Mouse (Mus musculus) CH12.LX (cell line): ENCODE data around the gene Cspg4. TPM values are rescaled to one million over a fixed set of nuclear protein-coding genes. Genes with fewer than 3 reads are reported as not detected.

ENCODE experiments used
- DNase-seq: peaks from one replicate; pipeline ENCODE4 v3.0.0-alpha.2; 2013; ENCODE audit errors: extremely low read depth
- H3K27ac ChIP-seq: 2 replicates; pipeline ENCODE4 v1.5.1; 2012; ENCODE audit warnings: low read depth, mild to moderate bottlenecking, control low read depth, moderate library complexity; ENCODE audit not compliant: insufficient read depth
- H3K27me3 ChIP-seq: replicated peaks from 2 replicates; pipeline ENCODE3; 2012; ENCODE audit warnings: inconsistent platforms
- H3K36me3 ChIP-seq, 2 experiments: replicated peaks in 1 of 2; 2 replicates each; pipeline versions ENCODE3 to v1.6.1; 2012; ENCODE audit warnings: inconsistent platforms in 1 of 2, low read length in 1 of 2, mild to moderate bottlenecking in 1 of 2, mixed read lengths in 1 of 2, moderate library complexity in 1 of 2; ENCODE audit not compliant: control insufficient read depth in 1 of 2, insufficient read depth in 1 of 2
- H3K4me1 ChIP-seq, 2 experiments: 2 replicates each; pipeline ENCODE4 v1.6.1; 2012; ENCODE audit warnings: inconsistent platforms in 1 of 2, moderate library complexity in 1 of 2; ENCODE audit not compliant: insufficient read depth in 2 of 2, control insufficient read depth in 1 of 2
- H3K4me2 ChIP-seq: 2 replicates; pipeline ENCODE4 v1.6.1; 2012; ENCODE audit warnings: low read depth, mild to moderate bottlenecking, control low read depth; ENCODE audit not compliant: poor library complexity, insufficient read depth, severe bottlenecking
- H3K4me3 ChIP-seq, 3 experiments: fragments of 150-350 bp in 1 of 3; sonication (generic) in 1 of 3; replicated peaks in 1 of 3; 2 replicates each; pipeline versions ENCODE3 to v1.5.1; 2011 to 2012; ENCODE audit warnings: low read depth in 2 of 3, low read length in 2 of 3, mild to moderate bottlenecking in 2 of 3, moderate library complexity in 2 of 3, control low read depth in 1 of 3, improper control_type of control experiment in 1 of 3, inconsistent platforms in 1 of 3, mixed read lengths in 1 of 3; ENCODE audit not compliant: poor library complexity in 1 of 3
- H3K79me2 ChIP-seq: replicated peaks from 2 replicates; pipeline ENCODE4 v1.6.1; 2012; ENCODE audit warnings: mild to moderate bottlenecking, moderate library complexity; ENCODE audit not compliant: control insufficient read depth, poor library complexity, insufficient read depth, severe bottlenecking; ENCODE audit errors: extremely low read depth
- H3K9ac ChIP-seq: 2 replicates; pipeline ENCODE4 v1.6.1; 2012; ENCODE audit warnings: low read depth, mild to moderate bottlenecking, control low read depth, moderate library complexity; ENCODE audit not compliant: insufficient read depth
- H3K9me3 ChIP-seq: replicated peaks from 2 replicates; pipeline ENCODE3; 2012; ENCODE audit warnings: low read length, inconsistent platforms, mixed read lengths
- CTCF ChIP-seq, 2 experiments: IDR thresholded peaks in 1 of 2; conservative IDR thresholded peaks in 1 of 2; 2 replicates each; pipeline ENCODE4 v1.5.1; 2011 to 2012; ENCODE audit warnings: low read depth in 2 of 2, low read length in 2 of 2, improper control_type of control experiment in 1 of 2, inconsistent platforms in 1 of 2, mild to moderate bottlenecking in 1 of 2, moderate library complexity in 1 of 2
- E2F4 ChIP-seq: IDR thresholded peaks from 2 replicates; pipeline ENCODE4 v1.6.1; 2011; ENCODE audit warnings: low read depth, low read length, improper control_type of control experiment; ENCODE audit not compliant: insufficient replicate concordance
- ELF1 ChIP-seq: IDR thresholded peaks from 2 replicates; pipeline ENCODE4 v1.6.1; 2014; ENCODE audit warnings: low read depth, mild to moderate bottlenecking, inconsistent platforms, low read length, improper control_type of control experiment
- EP300 ChIP-seq: IDR thresholded peaks from 2 replicates; pipeline ENCODE4 v1.6.1; 2011; ENCODE audit warnings: low read length, improper control_type of control experiment
- HCFC1 ChIP-seq: IDR thresholded peaks from 2 replicates; pipeline ENCODE4 v1.6.1; 2012; ENCODE audit warnings: low read depth, mild to moderate bottlenecking, inconsistent platforms, low read length, improper control_type of control experiment
- MEF2A ChIP-seq: IDR thresholded peaks from 2 replicates; pipeline ENCODE4 v1.6.1; 2014; ENCODE audit warnings: low read depth, mild to moderate bottlenecking, inconsistent platforms, low read length, improper control_type of control experiment, borderline replicate concordance
- MXI1 ChIP-seq: IDR thresholded peaks from 2 replicates; pipeline ENCODE4 v1.6.1; 2011; ENCODE audit warnings: mild to moderate bottlenecking, low read depth, low read length, improper control_type of control experiment
- MYC ChIP-seq: IDR thresholded peaks from 2 replicates; pipeline ENCODE4 v1.6.1; 2011; ENCODE audit warnings: low read depth, mild to moderate bottlenecking, improper control_type of control experiment, low read length
- POLR2A ChIP-seq: IDR thresholded peaks from 2 replicates; pipeline ENCODE4 v1.6.1; 2011; ENCODE audit warnings: low read depth, mild to moderate bottlenecking, improper control_type of control experiment, low read length
- RAD21 ChIP-seq: IDR thresholded peaks from 2 replicates; pipeline ENCODE4 v1.6.1; 2011; ENCODE audit warnings: low read depth, mild to moderate bottlenecking, low read length, improper control_type of control experiment, moderate library complexity
- RCOR1 ChIP-seq: conservative IDR thresholded peaks from 2 replicates; pipeline ENCODE4 v1.6.1; 2012; ENCODE audit warnings: low read depth, mild to moderate bottlenecking, inconsistent platforms, low read length, improper control_type of control experiment
- SIN3A ChIP-seq: IDR thresholded peaks from 2 replicates; pipeline ENCODE4 v1.6.1; 2012; ENCODE audit warnings: low read length, improper control_type of control experiment, inconsistent platforms
- TBP ChIP-seq: conservative IDR thresholded peaks from 2 replicates; pipeline ENCODE4 v1.6.1; 2011; ENCODE audit warnings: low read depth, low read length, improper control_type of control experiment
- TCF12 ChIP-seq: IDR thresholded peaks from 2 replicates; pipeline ENCODE4 v1.6.1; 2014; ENCODE audit warnings: low read depth, mild to moderate bottlenecking, inconsistent platforms, low read length, improper control_type of control experiment
- UBTF ChIP-seq: IDR thresholded peaks from 2 replicates; pipeline ENCODE4 v1.6.1; 2012; ENCODE audit warnings: low read depth, mild to moderate bottlenecking, inconsistent platforms, low read length, improper control_type of control experiment, moderate library complexity
- ZC3H11A ChIP-seq: IDR thresholded peaks from 2 replicates; pipeline ENCODE4 v1.6.1; 2012; ENCODE audit warnings: low read depth, mild to moderate bottlenecking, inconsistent platforms, low read length, improper control_type of control experiment
- ZMIZ1 ChIP-seq: IDR thresholded peaks from 2 replicates; pipeline ENCODE4 v1.6.1; 2012; ENCODE audit warnings: low read depth, mild to moderate bottlenecking, inconsistent platforms, low read length, improper control_type of control experiment
- dilution Hi-C: fragments of 300-500 bp; cut with MboI; formaldehyde crosslinking; loops from 2 replicates; pipeline ENCODE4 v1.14.3; 2020; ENCODE audit warnings: low sequenced_read_pairs; ENCODE audit not compliant: extremely low pct_unique_long_range_greater_than_20kb, extremely low pct_ligation_motif_present
- in situ Hi-C: fragments of 300-500 bp; cut with MboI; formaldehyde crosslinking; loops from 3 replicates; pipeline ENCODE4 v1.14.3; 2019; ENCODE audit warnings: low sequenced_read_pairs, low pct_ligation_motif_present, low pct_unique_long_range_greater_than_20kb, mixed read lengths
- polyA plus RNA-seq: library from polyadenylated mRNA; unstranded; fragments of >175 nt; gene quantifications from 2 replicates; pipeline ENCODE4 v1.2.1, GENCODE M21; 2012; ENCODE audit warnings: low read depth; ENCODE audit not compliant: insufficient read length
- total RNA-seq, 2 experiments: library from RNA; depleted of rRNA; stranded (reverse); fragments of 300-350 nt in 1 of 2; fragments of >200 nt in 1 of 2; gene quantifications; 2 replicates each; pipeline ENCODE4 v1.2.3; 2012 to 2014

The Cspg4 gene
- total and polyA plus RNA-seq, 3 experiments = 0.06 to 0.08 TPM; not detected in 1

GRCm38 (mm10) chr9:56873097-56873496, 8.3 kb downstream of the Cspg4 start:
- H3K9me3 ChIP-seq = no peaks in the 10 kb centered on the region
- no peak for TF ChIP-seq RCOR1
- no peak for TF ChIP-seq MYC
- TF ChIP-seq E2F4 = no peak
- no peak for TF ChIP-seq MEF2A
- TF ChIP-seq ELF1 = no peak
- no peak for TF ChIP-seq UBTF
- no peak for TF ChIP-seq EP300
- no peak for TF ChIP-seq CTCF (conservative IDR thresholded peaks at IDR 0.05 in 1 of 2, IDR thresholded peaks at IDR 0.05 in 1 of 2; ENCODE audit: low read depth in 2 of 2, low read length in 2 of 2)
- no peak for TF ChIP-seq ZC3H11A
- no peak for TF ChIP-seq SIN3A
- TF ChIP-seq POLR2A = no peak
- TF ChIP-seq RAD21 = no peak
- no peak for TF ChIP-seq MXI1
- no peak for TF ChIP-seq ZMIZ1
- no peak for TF ChIP-seq TBP
- no peak for TF ChIP-seq HCFC1
- no peak overlapping the region for H3K4me2 ChIP-seq
- dilution Hi-C loops (no loop called here), in situ Hi-C loops (no loop called here)
- H3K9ac ChIP-seq = no peak overlapping the region
- no peak overlapping the region for H3K4me3 ChIP-seq
- peaks cover 84% of the 10 kb centered on the region for H3K27me3 ChIP-seq
- peaks cover 7 to 13% of the 10 kb centered on the region in 2 experiments for H3K4me1 ChIP-seq
- DNase-seq = no peak
- no peaks in the 10 kb centered on the region for H3K36me3 ChIP-seq
- H3K27ac ChIP-seq = no peak overlapping the region
- no peaks in the 10 kb centered on the region for H3K79me2 ChIP-seq

- dilution Hi-C loops = no loop called here
- Histone ChIP-seq H3K27ac (no peak overlapping the region), H3K4me2 (no peak overlapping the region), H3K4me3 (no peak overlapping the region), H3K27me3 (peaks cover 78% of the 10 kb centered on the region), H3K9me3 (no peaks in the 10 kb centered on the region), H3K9ac (no peak overlapping the region)
- in situ Hi-C loops = no loop called here
- no peak for DNase-seq
- TF ChIP-seq POLR2A (no peak), MYC (no peak), TCF12 (no peak), MEF2A (no peak)
- TF ChIP-seq, all 38 proteins: peak for 0
- Histone ChIP-seq H3K4me1 (peaks cover 5 to 8% of the 10 kb centered on the region in 2 experiments; a peak in 3 of 4 replicates), H3K36me3 (no peaks in the 10 kb centered on the region), H3K79me2 (no peaks in the 10 kb centered on the region)
Observed at GRCm38 (mm10) chr9:56876784-56877183, 12.0 kb downstream of the Cspg4 start.
